Mouse (Mus musculus) heart, embryonic 14.5 days (tissue): Measurements from ENCODE around the gene Ccl4. TPM values are rescaled to one million over a fixed set of nuclear protein-coding genes. Genes with fewer than 3 reads are reported as not detected.

Experiments used
- ATAC-seq: fragments of 200-750 bp; cut with Nextera tagmentation; 2 replicates; pipeline ENCODE4 v1.8.0; 2017; ENCODE audit warnings: low read depth, moderate TSS enrichment; ENCODE audit not compliant: insufficient number of reproducible peaks, insufficient read depth, low FRiP score
- H3K27ac ChIP-seq, 2 experiments: fragments of 200-500 bp in 1 of 2; fragments of 300-500 bp in 1 of 2; sonication (generic) in 1 of 2; replicated peaks in 1 of 2; 2 replicates each; pipeline ENCODE4 v1.5.1; 2012 to 2014; ENCODE audit warnings: low read depth in 2 of 2, low read length in 2 of 2, control low read depth in 1 of 2, mild to moderate bottlenecking in 1 of 2, mixed read lengths in 1 of 2; ENCODE audit not compliant: control insufficient read depth in 1 of 2, insufficient read depth in 1 of 2
- H3K27me3 ChIP-seq: fragments of 300-500 bp; sonication (generic); 2 replicates; pipeline ENCODE4 v1.6.1; 2014; ENCODE audit warnings: mild to moderate bottlenecking, low read length, control low read depth; ENCODE audit not compliant: control insufficient read depth, insufficient read depth
- H3K36me3 ChIP-seq: fragments of 300-500 bp; sonication (generic); 2 replicates; pipeline ENCODE4 v1.6.1; 2014; ENCODE audit warnings: mild to moderate bottlenecking, control low read depth, low read length, mixed read lengths; ENCODE audit not compliant: control insufficient read depth, insufficient read depth
- H3K4me1 ChIP-seq, 2 experiments: fragments of 200-500 bp in 1 of 2; fragments of 300-500 bp in 1 of 2; sonication (generic) in 1 of 2; 2 replicates each; pipeline ENCODE4 v1.6.1; 2012 to 2014; ENCODE audit warnings: low read length in 2 of 2, control low read depth in 1 of 2, mixed read lengths in 1 of 2; ENCODE audit not compliant: control insufficient read depth in 2 of 2, insufficient read depth in 2 of 2
- H3K4me2 ChIP-seq: fragments of 300-500 bp; sonication (generic); 2 replicates; pipeline ENCODE4 v1.6.1; 2014; ENCODE audit warnings: mild to moderate bottlenecking, low read length
- H3K4me3 ChIP-seq, 2 experiments: fragments of 200-500 bp in 1 of 2; fragments of 300-500 bp in 1 of 2; sonication (generic) in 1 of 2; 2 replicates each; pipeline ENCODE4 v1.5.1; 2012 to 2014; ENCODE audit warnings: low read length in 2 of 2, mild to moderate bottlenecking in 2 of 2, control low read depth in 1 of 2, low read depth in 1 of 2, moderate library complexity in 1 of 2; ENCODE audit not compliant: control insufficient read depth in 1 of 2, insufficient read depth in 1 of 2
- H3K9ac ChIP-seq: fragments of 300-500 bp; sonication (generic); 2 replicates; pipeline ENCODE4 v1.6.1; 2014; ENCODE audit warnings: mild to moderate bottlenecking, low read length
- H3K9me3 ChIP-seq: fragments of 300-500 bp; sonication (generic); 2 replicates; pipeline ENCODE4 v1.6.1; 2016; ENCODE audit warnings: low read length, control low read depth; ENCODE audit not compliant: control insufficient read depth
- WGBS: fragments of 180-500 bp; shearing (Covaris S2); extraction: QIAGEN DNeasy Blood & Tissue Kit; methylation state at CpG from one replicate; pipeline ENCODE4 v1.1.7; 2014; 5-methylcytosine and 5-hydroxymethylcytosine counted together
- polyA plus RNA-seq: library from polyadenylated mRNA; unstranded; fragments of >200 nt; fragmentation: Nextera tagmentation; extraction: Ambion mirVana; gene quantifications from 2 replicates; pipeline ENCODE4 v1.2.1, GENCODE M21; 2014

Gene Ccl4
- polyA plus RNA-seq, 1 experiment from 2014 or later = 0.54 TPM

DNA sequence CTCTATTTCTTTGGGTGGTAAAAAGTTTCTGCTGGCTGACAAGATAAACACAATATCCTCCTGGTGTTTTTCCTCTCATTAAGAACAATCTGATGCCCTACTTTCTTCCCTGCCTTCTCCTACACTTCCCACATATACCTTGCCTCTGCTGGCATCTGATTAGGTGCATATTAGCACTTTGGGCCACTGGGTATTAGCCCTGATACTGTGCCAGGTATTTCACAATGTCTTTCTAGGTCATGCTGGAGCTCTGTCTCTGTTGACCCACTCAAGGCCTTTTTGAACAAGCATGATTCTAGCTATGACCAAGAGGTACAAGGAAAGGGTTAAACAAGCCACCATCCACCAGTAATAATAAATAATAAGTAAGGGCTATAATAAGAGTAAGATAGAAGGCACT is 9.4 kb downstream of the Ccl4 start:
- no peak overlapping the region for H3K4me3 ChIP-seq
- no peaks in the 10 kb centered on the region for H3K9me3 ChIP-seq
- H3K4me1 ChIP-seq = no peaks in the 10 kb centered on the region
- no peak overlapping the region for H3K4me2 ChIP-seq
- no peak for ATAC-seq
- no peaks in the 10 kb centered on the region for H3K27me3 ChIP-seq
- H3K9ac ChIP-seq = no peak overlapping the region
- no peak overlapping the region for H3K27ac ChIP-seq
- H3K36me3 ChIP-seq = no peaks in the 10 kb centered on the region

- Histone ChIP-seq H3K4me3 (no peak overlapping the region), H3K9me3 (no peaks in the 10 kb centered on the region), H3K4me2 (no peak overlapping the region), H3K9ac (no peak overlapping the region), H3K27me3 (no peaks in the 10 kb centered on the region), H3K27ac (no peak overlapping the region), H3K36me3 (no peaks in the 10 kb centered on the region), H3K4me1 (peaks cover 2 to 3% of the 10 kb centered on the region in 2 experiments; a peak in 1 of 4 replicates)
- WGBS = 75% methylated on average over 1 of the region's 1 CpGs
- ATAC-seq = no peak
Measured at GRCm38 (mm10) chr11:83675665-83676064, 13.3 kb downstream of the Ccl4 start.

- 81% methylated on average over 1 of the region's 1 CpGs for WGBS
Measured at GRCm38 (mm10) chr11:83689918-83690317, 27.5 kb downstream of the Ccl4 start.

DNA sequence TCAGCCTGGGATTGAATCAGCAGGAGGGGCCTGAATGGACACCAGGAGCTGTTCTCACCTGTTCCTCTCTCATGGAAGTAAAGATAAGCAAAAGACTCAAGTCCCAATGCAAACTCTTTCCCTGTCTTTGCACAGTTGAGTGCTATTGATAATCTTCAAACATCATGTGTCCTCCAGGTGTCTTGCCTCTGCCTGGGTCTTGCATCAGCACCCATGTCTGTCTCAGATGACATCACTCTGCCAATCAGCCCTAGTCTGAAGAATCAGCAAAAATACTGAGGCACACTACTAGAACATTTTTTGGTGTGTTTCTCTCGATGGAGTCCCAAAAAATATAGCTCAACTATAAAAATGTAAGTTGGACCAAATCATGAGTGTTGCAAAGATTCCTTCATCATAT is 29.6 kb downstream of the Ccl4 start:
- no peak overlapping the region for H3K9ac ChIP-seq
- no peaks in the 10 kb centered on the region for H3K36me3 ChIP-seq
- 50% methylated on average over 1 of the region's 1 CpGs for WGBS
- H3K4me2 ChIP-seq = no peak overlapping the region
- H3K4me3 ChIP-seq = no peak overlapping the region
- ATAC-seq = no peak
- H3K27me3 ChIP-seq = no peaks in the 10 kb centered on the region; the same call in 1 of the 2 replicates
- no peaks in the 10 kb centered on the region for H3K4me1 ChIP-seq
- no peak overlapping the region for H3K27ac ChIP-seq
- H3K9me3 ChIP-seq = no peaks in the 10 kb centered on the region

More at GRCm38 (mm10) chr11:83689918-83690317, 27.5 kb downstream of the Ccl4 start:
- Histone ChIP-seq H3K9ac (no peak overlapping the region), H3K27me3 (no peaks in the 10 kb centered on the region; the same call in 1 of the 2 replicates), H3K4me3 (no peak overlapping the region), H3K36me3 (no peaks in the 10 kb centered on the region), H3K4me2 (no peak overlapping the region), H3K27ac (no peak overlapping the region), H3K4me1 (no peaks in the 10 kb centered on the region), H3K9me3 (no peaks in the 10 kb centered on the region)
- no peak for ATAC-seq

DNA sequence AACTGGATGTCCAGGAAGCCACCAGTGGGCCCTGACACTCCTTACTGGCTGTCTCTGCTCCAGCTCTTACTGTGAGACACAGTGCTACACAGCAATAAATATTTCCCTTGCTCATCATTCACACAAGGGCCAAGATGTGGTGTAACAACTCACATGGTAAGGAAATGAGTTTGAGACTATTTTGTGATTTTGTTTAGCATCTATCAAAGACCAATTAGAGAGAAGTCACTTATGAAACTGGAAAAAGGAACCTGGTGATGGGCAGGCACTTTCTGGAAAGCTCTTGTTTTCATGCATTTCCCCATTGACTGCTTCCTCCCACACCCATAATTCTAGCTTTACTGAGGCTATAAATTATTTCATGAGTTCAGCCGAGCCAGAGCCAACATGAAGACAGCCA is 41.3 kb downstream of the Ccl4 start, which contains the start of gene Wfdc17:
Wfdc17 (plus strand) TSS at position 287 of the 400 bp plus-strand sequence.
- Histone ChIP-seq H3K27ac (no peak within 1 kb of the TSS), H3K36me3 (no peaks in the 10 kb centered on the region), H3K9ac (no peak within 1 kb of the TSS), H3K27me3 (no peaks in the 10 kb centered on the region), H3K9me3 (no peaks in the 10 kb centered on the region), H3K4me2 (no peak within 1 kb of the TSS), H3K4me1 (no peaks in the 10 kb centered on the region), H3K4me3 (no peak within 1 kb of the TSS)
- 50% methylated on average over 1 of the region's 1 CpGs for WGBS
- no peak for ATAC-seq

GRCm38 (mm10) chr11:83708715-83709114 is 46.3 kb downstream of the Ccl4 start, which contains the start of gene Wfdc18:
Gene Wfdc18 (plus strand): TSS chr11:83709015.
- WGBS = 65% methylated on average over 4 of the region's 4 CpGs
- H3K9me3 ChIP-seq = no peaks in the 10 kb centered on the region

DNA sequence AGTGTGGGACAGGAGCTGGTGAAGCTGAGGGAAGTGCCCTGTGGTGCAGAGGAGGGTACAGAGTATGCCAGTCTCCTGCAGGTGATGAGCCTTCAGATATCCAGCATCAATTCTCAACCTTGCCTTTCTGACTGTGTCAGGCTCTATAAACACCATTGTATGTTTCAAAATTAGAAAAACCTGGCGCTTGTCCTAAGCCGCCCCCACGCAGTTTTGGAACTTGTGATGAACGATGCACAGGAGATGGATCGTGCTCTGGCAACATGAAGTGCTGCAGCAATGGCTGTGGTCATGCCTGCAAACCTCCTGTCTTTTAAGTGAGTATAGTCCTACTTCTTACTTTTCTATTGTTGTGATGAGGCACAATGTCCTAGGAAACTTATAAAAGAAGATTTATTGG is 47.3 kb downstream of the Ccl4 start:
- Histone ChIP-seq H3K4me1 (no peaks in the 10 kb centered on the region), H3K4me3 (no peak overlapping the region), H3K27me3 (no peaks in the 10 kb centered on the region), H3K9me3 (no peaks in the 10 kb centered on the region), H3K9ac (no peak overlapping the region), H3K36me3 (no peaks in the 10 kb centered on the region), H3K27ac (no peak overlapping the region), H3K4me2 (no peak overlapping the region)
- WGBS = 81% methylated on average over 5 of the region's 5 CpGs
- no peak for ATAC-seq

More at GRCm38 (mm10) chr11:83708715-83709114, 46.3 kb downstream of the Ccl4 start, which contains the start of gene Wfdc18:
- Histone ChIP-seq H3K27me3 (no peaks in the 10 kb centered on the region), H3K4me1 (no peaks in the 10 kb centered on the region), H3K9ac (no peak within 1 kb of the TSS), H3K4me2 (no peak within 1 kb of the TSS), H3K36me3 (no peaks in the 10 kb centered on the region), H3K27ac (no peak within 1 kb of the TSS), H3K4me3 (no peak within 1 kb of the TSS)
- no peak for ATAC-seq

- no peaks in the 10 kb centered on the region for H3K4me1 ChIP-seq
- WGBS = 63% methylated on average over 1 of the region's 1 CpGs
- no peak overlapping the region for H3K4me3 ChIP-seq
- no peak overlapping the region for H3K27ac ChIP-seq
- no peaks in the 10 kb centered on the region for H3K9me3 ChIP-seq
- H3K4me2 ChIP-seq = no peak overlapping the region
- H3K27me3 ChIP-seq = no peaks in the 10 kb centered on the region
- no peak for ATAC-seq
- no peaks in the 10 kb centered on the region for H3K36me3 ChIP-seq
- no peak overlapping the region for H3K9ac ChIP-seq
Measured at GRCm38 (mm10) chr11:83712671-83713070, 50.3 kb downstream of the Ccl4 start.
